Mouse (Mus musculus): ENCODE results near the gene Eif2ak4.

DNA sequence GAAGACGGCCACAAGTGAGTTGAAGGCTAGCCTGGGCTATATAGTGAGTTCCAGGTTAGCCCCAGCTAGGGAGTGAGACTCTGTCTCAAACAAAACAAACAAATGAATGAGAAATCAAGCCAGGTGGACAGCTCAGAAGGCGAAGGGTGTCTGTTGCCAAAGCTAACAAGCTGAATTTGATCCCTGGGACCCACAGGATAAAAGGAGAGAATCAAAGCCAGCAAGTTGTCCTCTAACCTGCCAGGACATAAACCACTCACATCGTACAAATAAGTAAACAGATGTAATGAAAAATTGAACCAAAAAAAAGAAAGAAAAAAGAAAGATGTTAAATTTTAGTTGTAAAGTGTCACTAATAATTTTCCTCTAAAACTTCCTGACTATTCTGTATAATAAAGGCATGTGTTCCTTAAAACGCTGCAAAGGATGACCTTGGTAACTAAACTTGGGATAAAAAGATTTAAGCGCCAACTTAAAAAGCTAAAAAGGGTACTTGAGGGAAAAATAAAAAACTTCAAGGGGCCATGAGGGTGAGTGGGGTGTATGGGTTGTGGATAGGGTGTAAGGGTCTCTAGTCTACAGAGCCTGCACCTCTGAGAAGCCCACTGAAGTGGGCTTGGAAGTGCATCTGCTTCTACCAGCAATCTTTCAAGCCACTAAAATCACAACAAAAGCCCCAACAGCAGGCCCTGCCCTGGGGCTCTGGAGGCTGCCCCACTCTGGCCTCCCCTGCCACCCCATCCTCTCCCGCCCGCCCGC, 121.4 kb downstream of the Eif2ak4 start:
- TF ChIP-seq NELFE (IDR thresholded peaks at IDR 0.05; ENCODE audit: low read depth, low read length) (no peak), POLR2A (IDR thresholded peaks at IDR 0.05; ENCODE audit: low read depth, low read length) (no peak), CTCF (conservative IDR thresholded peaks at IDR 0.05 in 1 of 2, IDR thresholded peaks at IDR 0.05 in 1 of 2; ENCODE audit: low read depth in 2 of 2, low read length in 2 of 2) (no peak), CHD2 (IDR thresholded peaks at IDR 0.05; ENCODE audit: low read length) (no peak), NRF1 (IDR thresholded peaks at IDR 0.05; ENCODE audit: low read depth, low read length) (no peak), SIN3A (IDR thresholded peaks at IDR 0.05; ENCODE audit: low read length) (no peak), TCF12 (IDR thresholded peaks at IDR 0.05; ENCODE audit: low read depth, low read length) (no peak), HCFC1 (IDR thresholded peaks at IDR 0.05; ENCODE audit: low read depth, low read length) (no peak), PAX5 (IDR thresholded peaks at IDR 0.05; ENCODE audit: low read length) (no peak), KAT2A (IDR thresholded peaks at IDR 0.05; ENCODE audit: insufficient replicate concordance, low read length) (no peak), TBP (conservative IDR thresholded peaks at IDR 0.05; ENCODE audit: low read depth, low read length) (no peak), BHLHE40 (IDR thresholded peaks at IDR 0.05; ENCODE audit: low read depth, low read length) (no peak)
